Mouse (Mus musculus): ENCODE measurements at regions not wholly inside any gene's neighbourhood (a gene's known extent, or its start where the extent isn't known, plus 50 kb on each side); places are given as distances from the start of the nearest gene placed in this dataset.
"Not testable (repeated sequence)": the region's sequence is repeated elsewhere in the genome, so short reads cannot be mapped to it uniquely, and the experiment has no call there.

GRCm38 (mm10) chr16:80987816-80988215 is 212.7 kb upstream of the Ncam2 start:
- Histone ChIP-seq H3K9me3 (replicated peaks; ENCODE audit: low read length) (no peaks in the 10 kb centered on the region), H3K36me3 (ENCODE audit: insufficient read depth, low read length) (no peaks in the 10 kb centered on the region), H3K4me1 (replicated peaks; ENCODE audit: insufficient read depth, low read length) (no peaks in the 10 kb centered on the region), H3K4me3 (replicated peaks; ENCODE audit: low read depth, low read length) (no peak overlapping the region), H3K27me3 (ENCODE audit: insufficient read depth, low read length) (no peaks in the 10 kb centered on the region), H3K27ac (no peak overlapping the region), H3K9ac (ENCODE audit: low read depth, low read length) (no peak overlapping the region), H3K4me2 (ENCODE audit: low read length) (no peak overlapping the region)
- no peak for TF ChIP-seq CTCF (IDR thresholded peaks at IDR 0.05; ENCODE audit: low read depth)
- DNase-seq (ENCODE audit: low spot score) (no peak), ATAC-seq (replicated peaks; ENCODE audit: low FRiP score, low read depth) (no peak)
- WGBS: 80% methylated on average over 1 of the region's 1 CpGs

- H3K9me3 ChIP-seq (replicated peaks; ENCODE audit: low read length); H3K4me3 ChIP-seq (replicated peaks; ENCODE audit: low read depth, low read length); ATAC-seq (replicated peaks; ENCODE audit: low FRiP score, low read depth); H3K27me3 ChIP-seq (ENCODE audit: insufficient read depth, low read length); H3K27ac ChIP-seq; DNase-seq (ENCODE audit: low spot score); H3K36me3 ChIP-seq (ENCODE audit: insufficient read depth, low read length); H3K4me1 ChIP-seq (replicated peaks; ENCODE audit: insufficient read depth, low read length); H3K4me2 ChIP-seq (ENCODE audit: low read length); H3K9ac ChIP-seq (ENCODE audit: low read depth, low read length): not testable (repeated sequence)
- 90% methylated on average over 5 of the region's 5 CpGs for WGBS
These were observed 163.7 kb upstream of the Ncam2 start for GRCm38 (mm10) chr16:81036831-81037230.

- no peak for TF ChIP-seq CTCF (IDR thresholded peaks at IDR 0.05; ENCODE audit: low read depth)
- H3K9ac ChIP-seq (ENCODE audit: low read depth, low read length): no peak overlapping the region
- no peaks in the 10 kb centered on the region for H3K4me1 ChIP-seq (replicated peaks; ENCODE audit: insufficient read depth, low read length)
- H3K27ac ChIP-seq: no peak overlapping the region
- H3K4me3 ChIP-seq (replicated peaks; ENCODE audit: low read depth, low read length): no peak overlapping the region
- DNase-seq (ENCODE audit: low spot score): no peak
- H3K4me2 ChIP-seq (ENCODE audit: low read length): no peak overlapping the region
- H3K9me3 ChIP-seq (replicated peaks; ENCODE audit: low read length): no peaks in the 10 kb centered on the region
- no peak for ATAC-seq (replicated peaks; ENCODE audit: low FRiP score, low read depth)
- H3K27me3 ChIP-seq (ENCODE audit: insufficient read depth, low read length): no peaks in the 10 kb centered on the region
- H3K36me3 ChIP-seq (ENCODE audit: insufficient read depth, low read length): no peaks in the 10 kb centered on the region
- WGBS: 80% methylated on average over 1 of the region's 1 CpGs
These were observed 159.2 kb upstream of the Ncam2 start for GRCm38 (mm10) chr16:81041262-81041661.

- no peak for TF ChIP-seq CTCF (IDR thresholded peaks at IDR 0.05; ENCODE audit: low read depth)
- no peak overlapping the region for H3K9ac ChIP-seq (ENCODE audit: low read depth, low read length)
- no peaks in the 10 kb centered on the region for H3K4me1 ChIP-seq (replicated peaks; ENCODE audit: insufficient read depth, low read length)
- no peaks in the 10 kb centered on the region for H3K9me3 ChIP-seq (replicated peaks; ENCODE audit: low read length)
- no peaks in the 10 kb centered on the region for H3K27me3 ChIP-seq (ENCODE audit: insufficient read depth, low read length)
- H3K27ac ChIP-seq: no peak overlapping the region
- H3K36me3 ChIP-seq (ENCODE audit: insufficient read depth, low read length): no peaks in the 10 kb centered on the region
- DNase-seq (ENCODE audit: low spot score): no peak
- ATAC-seq (replicated peaks; ENCODE audit: low FRiP score, low read depth): no peak
- no peak overlapping the region for H3K4me3 ChIP-seq (replicated peaks; ENCODE audit: low read depth, low read length)
- no peak overlapping the region for H3K4me2 ChIP-seq (ENCODE audit: low read length)
These were observed 154.8 kb upstream of the Ncam2 start for GRCm38 (mm10) chr16:81045686-81046085.

- Histone ChIP-seq H3K4me2 (ENCODE audit: low read length) (no peak overlapping the region), H3K9ac (ENCODE audit: low read depth, low read length) (no peak overlapping the region), H3K9me3 (replicated peaks; ENCODE audit: low read length) (no peaks in the 10 kb centered on the region), H3K27me3 (ENCODE audit: insufficient read depth, low read length) (no peaks in the 10 kb centered on the region), H3K4me1 (replicated peaks; ENCODE audit: insufficient read depth, low read length) (no peaks in the 10 kb centered on the region), H3K4me3 (replicated peaks; ENCODE audit: low read depth, low read length) (no peak overlapping the region), H3K36me3 (ENCODE audit: insufficient read depth, low read length) (no peaks in the 10 kb centered on the region), H3K27ac (no peak overlapping the region)
- WGBS: 44% methylated on average over 4 of the region's 4 CpGs
- DNase-seq (ENCODE audit: low spot score) (peak; percentile 34), ATAC-seq (replicated peaks; ENCODE audit: low FRiP score, low read depth) (no peak)
- TF ChIP-seq CTCF (IDR thresholded peaks at IDR 0.05; ENCODE audit: low read depth): peak; percentile 65
These were observed 132.2 kb upstream of the Ncam2 start for GRCm38 (mm10) chr16:81068330-81068729.

All from kidney, postnatal 0 days (tissue).